Comparison of ENCODE assay signal across 9 mouse cellular contexts in the genomic region with DNA sequence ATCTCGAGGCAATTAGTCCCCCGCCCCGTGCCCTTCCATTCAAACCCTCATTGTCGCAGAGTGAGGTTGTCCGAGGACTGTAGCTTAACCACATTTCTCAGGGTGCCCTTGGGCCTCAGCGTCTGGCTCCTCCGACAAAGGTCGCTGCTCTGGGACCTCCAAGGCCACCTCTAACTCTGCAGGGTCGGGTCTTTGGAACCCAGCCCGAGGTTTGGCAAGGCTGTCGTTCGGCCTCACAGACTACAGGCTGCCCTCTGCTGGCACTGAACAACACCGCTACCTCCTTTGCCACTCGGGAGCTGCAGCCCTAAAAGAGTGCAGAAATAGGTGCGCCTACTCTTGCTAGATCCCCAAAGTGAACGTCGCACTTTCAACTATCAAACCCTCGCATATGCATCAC. TPM values are rescaled to one million over a fixed set of nuclear protein-coding genes. Genes with fewer than 3 reads are reported as not detected.
DNase-seq lines count a peak whose midpoint lies in the region; ATAC-seq and TF ChIP-seq lines count a peak whose summit lies in the region.
"Had no signal": no experiment of that assay in that cellular context is flagged by ENCODE, and none has a peak within 500 bp of the region (broad histone marks: within the 10 kb centered on the region; RNA-seq: fewer than 3 reads in every experiment).

No protein-coding gene starts in this region.

- H3K27ac ChIP-seq in kidney, embryonic 16.5 days (ENCODE audit: low read length) = no peak overlapping the region
- no peak overlapping the region for H3K27ac ChIP-seq in bone marrow, adult 2 months (ENCODE audit: control insufficient read depth, insufficient read depth, low read depth, low read length, poor library complexity)
- H3K27ac ChIP-seq in hindbrain, embryonic 15.5 days (replicated peaks) = no peak overlapping the region
- H3K27ac ChIP-seq in midbrain, embryonic 14.5 days (replicated peaks; ENCODE audit: low read depth, low read length) = no peak overlapping the region
- H3K27ac ChIP-seq: liver, embryonic 15.5 days had no signal

- no peaks in the 10 kb centered on the region for H3K36me3 ChIP-seq in kidney, embryonic 16.5 days (ENCODE audit: insufficient read depth, low read length)
- H3K36me3 ChIP-seq in E14TG2a.4 (ENCODE audit: insufficient read depth, low read length) = no peaks in the 10 kb centered on the region
- no peaks in the 10 kb centered on the region for H3K36me3 ChIP-seq in hindbrain, embryonic 15.5 days
- H3K36me3 ChIP-seq in midbrain, embryonic 14.5 days (ENCODE audit: control insufficient read depth, insufficient read depth, low read length) = no peaks in the 10 kb centered on the region
- H3K36me3 ChIP-seq: liver, embryonic 15.5 days had no signal

- DNase-seq in kidney, adult 8-10 months = no peak
- DNase-seq in midbrain, embryonic 14.5 days = peak; percentile 78
- no peak for DNase-seq in right cerebral cortex, postnatal 25 days

- no peak overlapping the region for H3K4me2 ChIP-seq in kidney, embryonic 16.5 days (replicated peaks; ENCODE audit: low read depth, low read length)
- H3K4me2 ChIP-seq in hindbrain, embryonic 15.5 days = peak overlapping the region; percentile 21
- no peak overlapping the region for H3K4me2 ChIP-seq in midbrain, embryonic 14.5 days (ENCODE audit: low read length)
- H3K4me2 ChIP-seq: liver, embryonic 15.5 days had no signal

- H3K9me3 ChIP-seq in kidney, embryonic 16.5 days (ENCODE audit: low read length) = no peaks in the 10 kb centered on the region
- H3K9me3 ChIP-seq in E14TG2a.4 (ENCODE audit: low read length) = 0 out of 2 replicates have a peak, but pooled peaks cover under 1% of the 10 kb centered on the region
- H3K9me3 ChIP-seq in hindbrain, embryonic 15.5 days = no peaks in the 10 kb centered on the region
- no peaks in the 10 kb centered on the region for H3K9me3 ChIP-seq in midbrain, embryonic 14.5 days (ENCODE audit: control insufficient read depth, low read length)
- H3K9me3 ChIP-seq: liver, embryonic 15.5 days had no signal

- no peak for TF ChIP-seq POLR2A in bone marrow, adult 2 months (IDR thresholded peaks at IDR 0.05; ENCODE audit: borderline replicate concordance, control insufficient read depth, low read depth, low read length)

- H3K4me1 ChIP-seq in kidney, embryonic 16.5 days (ENCODE audit: insufficient read depth, low read length) = no peaks in the 10 kb centered on the region
- H3K4me1 ChIP-seq in E14TG2a.4 (replicated peaks; ENCODE audit: low read depth, low read length) = peaks cover 30% of the 10 kb centered on the region
- H3K4me1 ChIP-seq in bone marrow, adult 2 months (ENCODE audit: control insufficient read depth, insufficient read depth, low read length) = no peaks in the 10 kb centered on the region
- no peaks in the 10 kb centered on the region for H3K4me1 ChIP-seq in hindbrain, embryonic 15.5 days (replicated peaks)
- H3K4me1 ChIP-seq in midbrain, embryonic 14.5 days (ENCODE audit: control insufficient read depth, insufficient read depth, low read length) = no peaks in the 10 kb centered on the region
- H3K4me1 ChIP-seq: liver, embryonic 15.5 days had no signal

- H3K9ac ChIP-seq in kidney, embryonic 16.5 days (replicated peaks; ENCODE audit: low read length) = no peak overlapping the region
- H3K9ac ChIP-seq in hindbrain, embryonic 15.5 days = no peak overlapping the region
- H3K9ac ChIP-seq in midbrain, embryonic 14.5 days (replicated peaks; ENCODE audit: low read length) = no peak overlapping the region
- H3K9ac ChIP-seq: liver, embryonic 15.5 days had no signal

- H3K4me3 ChIP-seq in kidney, embryonic 16.5 days (ENCODE audit: low read length) = no peak overlapping the region
- H3K4me3 ChIP-seq in E14TG2a.4 (replicated peaks; ENCODE audit: low read length) = peak overlapping the region; percentile 39
- no peak overlapping the region for H3K4me3 ChIP-seq in bone marrow, adult 2 months (replicated peaks; ENCODE audit: control insufficient read depth, low read depth, low read length)
- H3K4me3 ChIP-seq in hindbrain, embryonic 15.5 days = no peak overlapping the region
- H3K4me3 ChIP-seq in midbrain, embryonic 14.5 days (replicated peaks; ENCODE audit: low read depth, low read length) = no peak overlapping the region
- H3K4me3 ChIP-seq: liver, embryonic 15.5 days had no signal

- peak; percentile 49; the same call in 1 of the 2 replicates for ATAC-seq in kidney, embryonic 16.5 days (ENCODE audit: low FRiP score, low TSS enrichment)
- peak; percentile 42; the same call in 1 of the 2 replicates for ATAC-seq in hindbrain, embryonic 15.5 days (ENCODE audit: low FRiP score, low read depth)
- ATAC-seq in midbrain, embryonic 14.5 days (ENCODE audit: low FRiP score, low TSS enrichment) = no peak
- ATAC-seq in monocyte, adult 5-6 weeks (replicated peaks; ENCODE audit: insufficient number of reproducible peaks, low FRiP score, low TSS enrichment, poor library complexity, severe bottlenecking) = no peak

- WGBS in kidney, embryonic 16.5 days = 1% methylated on average over 18 of the region's 18 CpGs
- 7% methylated on average over 18 of the region's 18 CpGs for WGBS in bone marrow, adult 2 months
- 2% methylated on average over 18 of the region's 18 CpGs for WGBS in hindbrain, embryonic 15.5 days
- WGBS in midbrain, embryonic 14.5 days = 1% methylated on average over 18 of the region's 18 CpGs

- peaks cover 87% of the 10 kb centered on the region for H3K27me3 ChIP-seq in kidney, embryonic 16.5 days (ENCODE audit: insufficient read depth, low read length)
- peaks cover 78% of the 10 kb centered on the region for H3K27me3 ChIP-seq in E14TG2a.4 (ENCODE audit: insufficient read depth, low read length)
- peaks cover 83% of the 10 kb centered on the region for H3K27me3 ChIP-seq in hindbrain, embryonic 15.5 days
- H3K27me3 ChIP-seq in midbrain, embryonic 14.5 days (ENCODE audit: control insufficient read depth, insufficient read depth, low read length) = peaks cover 79% of the 10 kb centered on the region

- TF ChIP-seq CTCF in E14TG2a.4 (conservative IDR thresholded peaks at IDR 0.05; ENCODE audit: low read length) = peak; percentile 39
- peak; percentile 42; the same call in 1 of the 2 replicates for TF ChIP-seq CTCF in bone marrow, adult 2 months (IDR thresholded peaks at IDR 0.05; ENCODE audit: control insufficient read depth, insufficient read depth, low read length)

RNA-seq across cellular contexts. Expression of gene Foxl2, which starts 10.0 kb away (rescaled TPM):
- not detected in 2 replicates for polyA plus RNA-seq in kidney, embryonic 16.5 days (2015; fragmentation: Nextera tagmentation; extraction: Ambion mirVana)
- polyA plus RNA-seq in bone marrow, adult 2 months (2011; ENCODE audit: insufficient read depth, insufficient read length, low replicate concordance, missing spikeins) = not detected in 2 replicates
- 0.64 and 0.87 TPM in 2 replicates for polyA plus RNA-seq in hindbrain, embryonic 15.5 days (2015; fragmentation: Nextera tagmentation; extraction: Ambion mirVana)
- polyA plus RNA-seq in midbrain, embryonic 14.5 days (2014; fragmentation: Nextera tagmentation; extraction: Ambion mirVana) = 0.45 and 0.95 TPM in 2 replicates
- total RNA-seq in monocyte, adult 5-6 weeks (2017) = not detected in 3 replicates
- polyA plus RNA-seq: liver, embryonic 15.5 days had no signal

RNA-seq across cellular contexts. Expression of gene Faim, which starts 21.1 kb away (rescaled TPM):
- polyA plus RNA-seq in kidney, embryonic 16.5 days (2015; fragmentation: Nextera tagmentation; extraction: Ambion mirVana) = 46.1 and 46.9 TPM in 2 replicates
- 11.9 and 13.4 TPM in 2 replicates for polyA plus RNA-seq in bone marrow, adult 2 months (2011; ENCODE audit: insufficient read depth, insufficient read length, low replicate concordance, missing spikeins)
- 108 and 112 TPM in 2 replicates for polyA plus RNA-seq in hindbrain, embryonic 15.5 days (2015; fragmentation: Nextera tagmentation; extraction: Ambion mirVana)
- polyA plus RNA-seq in midbrain, embryonic 14.5 days (2014; fragmentation: Nextera tagmentation; extraction: Ambion mirVana) = 112 and 126 TPM in 2 replicates
- total RNA-seq in monocyte, adult 5-6 weeks (2017) = 131 to 158 TPM (median 133 TPM) in 3 replicates

Comparison
In these comparisons a context has a peak if more than half of its experiments do, and no peak if none do; other contexts are left out.
1. ATAC-seq: peak in kidney, embryonic 16.5 days (single experiment) and hindbrain, embryonic 15.5 days (single experiment); none in midbrain, embryonic 14.5 days (single experiment) and monocyte, adult 5-6 weeks (single experiment).